8 mouse cellular contexts compared by ENCODE assay signal in genomic region chr13:114460306-114460892, GRCm38 (mm10). TPM values are rescaled to one million over a fixed set of nuclear protein-coding genes. Genes with fewer than 3 reads are reported as not detected.
DNase-seq lines count a peak whose midpoint lies in the region; ATAC-seq and TF ChIP-seq lines count a peak whose summit lies in the region.

No protein-coding gene starts in this region.

- no peak overlapping the region for H3K27ac ChIP-seq in forebrain, postnatal 0 days (ENCODE audit: low read depth, low read length)
- peak overlapping the region; percentile 55 for H3K27ac ChIP-seq in liver, postnatal 0 days (ENCODE audit: low read depth)
- no peak overlapping the region for H3K27ac ChIP-seq in neural tube, embryonic 14.5 days (ENCODE audit: low read depth, low read length)

- H3K4me3 ChIP-seq in forebrain, postnatal 0 days (ENCODE audit: low read depth, low read length): peak overlapping the region; percentile 59
- H3K4me3 ChIP-seq in liver, postnatal 0 days (ENCODE audit: low read depth, low read length): peak overlapping the region; percentile 64
- H3K4me3 ChIP-seq in neural tube, embryonic 14.5 days (ENCODE audit: low read depth, low read length): peak overlapping the region; percentile 51

- no peaks in the 10 kb centered on the region for H3K36me3 ChIP-seq in forebrain, postnatal 0 days (ENCODE audit: insufficient read depth)
- H3K36me3 ChIP-seq in liver, postnatal 0 days (replicated peaks; ENCODE audit: insufficient read depth, low read length): no peaks in the 10 kb centered on the region
- no peaks in the 10 kb centered on the region for H3K36me3 ChIP-seq in neural tube, embryonic 14.5 days (ENCODE audit: control insufficient read depth, insufficient read depth, low read length)

- peak overlapping the region; percentile 22; the same call in 1 of the 2 replicates for H3K9ac ChIP-seq in forebrain, postnatal 0 days
- no peak overlapping the region for H3K9ac ChIP-seq in liver, postnatal 0 days (replicated peaks)
- H3K9ac ChIP-seq in neural tube, embryonic 14.5 days (replicated peaks; ENCODE audit: low read depth, low read length): no peak overlapping the region

- WGBS in forebrain, postnatal 0 days: under 1% methylated on average over 29 of the region's 29 CpGs
- under 1% methylated on average over 29 of the region's 29 CpGs for WGBS in liver, postnatal 0 days (ENCODE audit: insufficient replicate concordance)
- WGBS in neural tube, embryonic 14.5 days: 2% methylated on average over 29 of the region's 29 CpGs

- peak; percentile 77 for TF ChIP-seq CTCF in forebrain, postnatal 0 days (IDR thresholded peaks at IDR 0.05; ENCODE audit: low read depth)
- TF ChIP-seq CTCF in liver, postnatal 0 days (IDR thresholded peaks at IDR 0.05; ENCODE audit: low read depth): peak; percentile 79

- peak; percentile 58 for ATAC-seq in forebrain, postnatal 0 days
- peak; percentile 36 for ATAC-seq in inflammation-experienced regulatory T-cells, adult 6 months
- no peak for ATAC-seq in liver, postnatal 0 days
- ATAC-seq in neural tube, embryonic 14.5 days (ENCODE audit: low read depth): peak; percentile 58

- H3K27me3 ChIP-seq in forebrain, postnatal 0 days (ENCODE audit: insufficient read depth, low read length): peaks cover 40% of the 10 kb centered on the region
- peaks cover 49% of the 10 kb centered on the region for H3K27me3 ChIP-seq in liver, postnatal 0 days (ENCODE audit: insufficient read depth, low read length)
- H3K27me3 ChIP-seq in neural tube, embryonic 14.5 days (ENCODE audit: control insufficient read depth, insufficient read depth, low read length): peaks cover 14% of the 10 kb centered on the region

- TF ChIP-seq EP300 in liver, postnatal 0 days (IDR thresholded peaks at IDR 0.05; ENCODE audit: low read depth): no peak

- peak; percentile 10 for DNase-seq in layer of hippocampus, adult 9-11 months
- DNase-seq in layer of hippocampus, postnatal 36 days: no peak
- DNase-seq in cerebellum, adult 11-12 months: peak; percentile 8
- peak; percentile 73 for DNase-seq in forebrain, postnatal 0 days
- peak; percentile 35 for DNase-seq in liver, postnatal 0 days
- no peak for DNase-seq in frontal cortex, postnatal 10 days (ENCODE audit: low spot score in 2 of 2)

- no peaks in the 10 kb centered on the region for H3K4me1 ChIP-seq in forebrain, postnatal 0 days (ENCODE audit: insufficient read depth)
- peaks cover 3% of the 10 kb centered on the region for H3K4me1 ChIP-seq in liver, postnatal 0 days (ENCODE audit: insufficient read depth)
- peaks cover 4% of the 10 kb centered on the region; the same call in 1 of the 2 replicates for H3K4me1 ChIP-seq in neural tube, embryonic 14.5 days (ENCODE audit: control insufficient read depth, insufficient read depth, low read length)

- peak overlapping the region; percentile 98 for H3K4me2 ChIP-seq in forebrain, postnatal 0 days (ENCODE audit: low read depth)
- peak overlapping the region; percentile 83 for H3K4me2 ChIP-seq in liver, postnatal 0 days (ENCODE audit: low read depth, low read length)
- peak overlapping the region; percentile 96 for H3K4me2 ChIP-seq in neural tube, embryonic 14.5 days (ENCODE audit: low read depth, low read length)

- no peaks in the 10 kb centered on the region for H3K9me3 ChIP-seq in forebrain, postnatal 0 days (ENCODE audit: low read length)
- no peaks in the 10 kb centered on the region for H3K9me3 ChIP-seq in liver, postnatal 0 days (ENCODE audit: low read length)
- no peaks in the 10 kb centered on the region for H3K9me3 ChIP-seq in neural tube, embryonic 14.5 days (ENCODE audit: control insufficient read depth, low read length)

RNA-seq across cellular contexts. Expression of gene Fst, which starts 1.6 kb away (rescaled TPM):
- 1 to 10 TPM; 5.5 to 5.8 TPM for total RNA-seq in layer of hippocampus, postnatal 36 days (2021)
- total RNA-seq in forebrain, postnatal 0 days (2014; rRNA removed): 7.7 and 12.1 TPM in 2 replicates
- 12.2 and 12.4 TPM in 2 replicates for polyA plus RNA-seq in forebrain, postnatal 0 days (2015; fragmentation: Nextera tagmentation; extraction: Ambion mirVana)
- under 1 TPM in 1 of 3 experiments, not detected in 2; 0.15 TPM for polyA plus RNA-seq in inflammation-experienced regulatory T-cells, adult 6 months (2017; shearing (Covaris generic))
- polyA plus RNA-seq in liver, postnatal 0 days (2015; fragmentation: Nextera tagmentation; extraction: Ambion mirVana): 6.4 and 9.2 TPM in 2 replicates
- polyA plus RNA-seq in neural tube, embryonic 14.5 days (2014; fragmentation: Nextera tagmentation; extraction: Ambion mirVana): 4.5 and 6.4 TPM in 2 replicates

Comparison
In these comparisons a context has a peak if more than half of its experiments do, and no peak if none do; other contexts are left out.
1. DNase-seq: peak in layer of hippocampus, adult 9-11 months (single experiment), cerebellum, adult 11-12 months (single experiment), forebrain, postnatal 0 days (single experiment) and liver, postnatal 0 days (single experiment); none in layer of hippocampus, postnatal 36 days (0 of 2) and frontal cortex, postnatal 10 days (0 of 2).
2. Peak in every context shown above with its lines, with median percentiles within 50 percentile points of each other: H3K4me2 ChIP-seq and H3K4me3 ChIP-seq.